Mouse (Mus musculus): ENCODE data around the gene Ccdc92. TPM values are rescaled to one million over a fixed set of nuclear protein-coding genes. Genes with fewer than 3 reads are reported as not detected.
A peak's percentile ranks its signal among the peaks of the same experiment; 100 is the strongest.

The Ccdc92 gene
- total and polyA plus RNA-seq, 3 experiments: 7.6 to 467 (median 40.3) TPM

- Histone ChIP-seq H3K9ac (ENCODE audit: control insufficient read depth, low read depth, low read length, poor library complexity, severe bottlenecking) (no peak overlapping the region), H3K27me3 (ENCODE audit: control insufficient read depth in 1 of 2, insufficient read depth in 2 of 2, low read length in 2 of 2) (no peaks in the 10 kb centered on the region), H3K36me3 (ENCODE audit: control insufficient read depth in 1 of 2, insufficient read depth in 2 of 2, low read length in 2 of 2) (no peaks in the 10 kb centered on the region), H3K9me3 (replicated peaks; ENCODE audit: insufficient read depth, low read length) (no peaks in the 10 kb centered on the region), H3K4me1 (ENCODE audit: control insufficient read depth in 1 of 2, insufficient read depth in 2 of 2, low read length in 2 of 2) (no peaks in the 10 kb centered on the region; a peak in 1 of 4 replicates), H3K79me2 (ENCODE audit: control insufficient read depth, insufficient read depth, low read length, poor library complexity) (no peaks in the 10 kb centered on the region), H3K27ac (ENCODE audit: control insufficient read depth, low read depth, low read length) (no peak overlapping the region), H3K4me3 (ENCODE audit: control insufficient read depth in 1 of 2, insufficient read depth in 1 of 2, low read depth in 2 of 2, low read length in 2 of 2) (no peak overlapping the region)
- TF ChIP-seq ZC3H11A (IDR thresholded peaks at IDR 0.05; ENCODE audit: low read depth, low read length) (no peak), SMC3 (IDR thresholded peaks at IDR 0.05; ENCODE audit: low read depth, low read length) (0 out of 2 replicates have a peak, but pooled peaks have one; percentile 8), NRF1 (IDR thresholded peaks at IDR 0.05; ENCODE audit: insufficient read depth, low read depth, low read length, poor library complexity, severe bottlenecking) (no peak), MAZ (IDR thresholded peaks at IDR 0.05; ENCODE audit: low read depth, low read length) (no peak), E2F4 (IDR thresholded peaks at IDR 0.05; ENCODE audit: borderline replicate concordance, low read depth, low read length) (no peak), CTCF (IDR thresholded peaks at IDR 0.05 in 2 of 3, conservative IDR thresholded peaks at IDR 0.05 in 1 of 3; ENCODE audit: control insufficient read depth in 1 of 3, insufficient read depth in 1 of 3, low read depth in 2 of 3, low read length in 3 of 3, poor library complexity in 1 of 3, severe bottlenecking in 1 of 3) (peak in 2 of 3 experiments; percentile 22 to 35; a peak in 3 of 6 replicates)
- no peak for DNase-seq (ENCODE audit: low read depth, low spot score)
Observed at GRCm38 (mm10) chr5:124900738-124901490, 38.7 kb upstream of the Ccdc92 start.

- Histone ChIP-seq H3K9me3 (replicated peaks; ENCODE audit: insufficient read depth, low read length) (no peaks in the 10 kb centered on the region), H3K36me3 (ENCODE audit: control insufficient read depth in 1 of 2, insufficient read depth in 2 of 2, low read length in 2 of 2) (no peaks in the 10 kb centered on the region), H3K27me3 (ENCODE audit: control insufficient read depth in 1 of 2, insufficient read depth in 2 of 2, low read length in 2 of 2) (no peaks in the 10 kb centered on the region), H3K79me2 (ENCODE audit: control insufficient read depth, insufficient read depth, low read length, poor library complexity) (no peaks in the 10 kb centered on the region), H3K9ac (ENCODE audit: control insufficient read depth, low read depth, low read length, poor library complexity, severe bottlenecking) (no peak overlapping the region), H3K27ac (ENCODE audit: control insufficient read depth, low read depth, low read length) (no peak overlapping the region), H3K4me3 (ENCODE audit: control insufficient read depth in 1 of 2, insufficient read depth in 1 of 2, low read depth in 2 of 2, low read length in 2 of 2) (no peak overlapping the region), H3K4me1 (ENCODE audit: control insufficient read depth in 1 of 2, insufficient read depth in 2 of 2, low read length in 2 of 2) (no peaks in the 10 kb centered on the region; a peak in 1 of 4 replicates)
- peak; percentile 80 for DNase-seq (ENCODE audit: low read depth, low spot score)
- TF ChIP-seq RAD21 (IDR thresholded peaks at IDR 0.05; ENCODE audit: low read depth, low read length): peak; percentile 87
- TF ChIP-seq ZC3H11A (IDR thresholded peaks at IDR 0.05; ENCODE audit: low read depth, low read length): peak; percentile 89
- no peak for TF ChIP-seq POLR2AphosphoS5 (IDR thresholded peaks at IDR 0.05; ENCODE audit: borderline replicate concordance, low read depth, low read length)
- TF ChIP-seq SIN3A (IDR thresholded peaks at IDR 0.05; ENCODE audit: low read length): 0 out of 2 replicates have a peak, but pooled peaks have one; percentile 43
- peak; percentile 93 for TF ChIP-seq SMC3 (IDR thresholded peaks at IDR 0.05; ENCODE audit: low read depth, low read length)
- peak; percentile 53; the same call in 1 of the 2 replicates for TF ChIP-seq MAZ (IDR thresholded peaks at IDR 0.05; ENCODE audit: low read depth, low read length)
- TF ChIP-seq CTCF (IDR thresholded peaks at IDR 0.05 in 2 of 3, conservative IDR thresholded peaks at IDR 0.05 in 1 of 3; ENCODE audit: control insufficient read depth in 1 of 3, insufficient read depth in 1 of 3, low read depth in 2 of 3, low read length in 3 of 3, poor library complexity in 1 of 3, severe bottlenecking in 1 of 3): peak; percentile 90 to 98 (median 94)
- no peak for TF ChIP-seq ZKSCAN1 (IDR thresholded peaks at IDR 0.05; ENCODE audit: low read depth, low read length)
Observed at GRCm38 (mm10) chr5:124899945-124900631, 37.9 kb upstream of the Ccdc92 start.
